Mouse (Mus musculus) spleen, adult 2 months (tissue): ENCODE measurements around the gene Lpar5. TPM values are rescaled to one million over a fixed set of nuclear protein-coding genes. Genes with fewer than 3 reads are reported as not detected.

Source experiments
- DNase-seq, 2 experiments: peaks; one replicate each; pipeline versions ENCODE4 v3.0.0 to v3.0.0-alpha.2; 2012 to 2021; ENCODE audit warnings: low spot score in 2 of 2, low read depth in 1 of 2
- H3K27ac ChIP-seq: fragments of 200-500 bp; 2 replicates; pipeline ENCODE4 v1.5.1; 2012; ENCODE audit warnings: low read length, inconsistent platforms; ENCODE audit not compliant: insufficient read depth
- H3K27me3 ChIP-seq: fragments of 200-500 bp; 2 replicates; pipeline ENCODE4 v1.6.1; 2012; ENCODE audit warnings: mild to moderate bottlenecking, moderate library complexity, low read length, inconsistent platforms; ENCODE audit not compliant: control insufficient read depth, insufficient read depth
- H3K36me3 ChIP-seq: fragments of 200-500 bp; 2 replicates; pipeline ENCODE4 v1.6.1; 2012; ENCODE audit warnings: mild to moderate bottlenecking, low read length, inconsistent platforms; ENCODE audit not compliant: control insufficient read depth, insufficient read depth
- H3K4me1 ChIP-seq: fragments of 200-500 bp; 2 replicates; pipeline ENCODE4 v1.6.1; 2011; ENCODE audit warnings: inconsistent platforms; ENCODE audit not compliant: control insufficient read depth, insufficient read depth, insufficient read length
- H3K4me3 ChIP-seq: fragments of 200-500 bp; 2 replicates; pipeline ENCODE4 v1.5.1; 2011; ENCODE audit warnings: mild to moderate bottlenecking, inconsistent platforms; ENCODE audit not compliant: insufficient read depth, insufficient read length; ENCODE audit errors: extremely low read depth
- CTCF ChIP-seq: fragments of 200-500 bp; IDR thresholded peaks from 2 replicates; pipeline ENCODE4 v1.5.1; 2011; ENCODE audit warnings: mild to moderate bottlenecking, inconsistent platforms; ENCODE audit not compliant: insufficient read depth, insufficient read length, insufficient replicate concordance; ENCODE audit errors: extremely low read depth
- POLR2A ChIP-seq: fragments of 200-500 bp; IDR thresholded peaks from 2 replicates; pipeline ENCODE4 v1.6.1; 2011; ENCODE audit warnings: low read depth, low read length, inconsistent platforms
- WGBS: fragments of 180-500 bp; shearing (Covaris S2); methylation state at CpG from one replicate; pipeline ENCODE4 v1.1.7; 2018; 5-methylcytosine and 5-hydroxymethylcytosine counted together
- polyA plus RNA-seq: library from polyadenylated mRNA; depleted of rRNA; stranded (reverse); fragments of >200 nt; gene quantifications from 2 replicates; pipeline ENCODE4 v1.2.3, GENCODE M21; 2012

Gene Lpar5
- polyA plus RNA-seq, 1 experiment, result 62.1 TPM

DNA sequence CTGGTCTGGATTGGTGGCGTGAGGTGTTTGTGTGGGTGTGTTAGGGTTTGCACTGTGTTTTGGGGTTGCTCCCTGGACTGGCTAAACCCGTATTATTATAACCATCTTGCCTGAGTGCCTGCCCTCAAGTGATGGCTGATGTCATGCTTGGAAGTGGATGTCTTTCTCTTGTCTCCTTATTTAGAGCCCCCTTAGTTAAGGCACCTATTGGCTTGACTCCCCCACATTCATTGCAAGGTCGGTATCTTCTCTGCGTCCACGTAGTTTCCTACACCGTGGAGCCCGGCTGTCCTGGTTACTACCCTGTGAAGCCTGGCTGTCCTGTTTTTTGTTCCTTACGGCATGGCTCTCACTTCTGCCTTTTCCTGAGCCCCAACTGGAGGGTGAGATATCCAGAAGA is 30.2 kb downstream of the Lpar5 start:
- H3K27me3 ChIP-seq, result no peaks in the 10 kb centered on the region
- WGBS, result 47% methylated on average over 8 of the region's 8 CpGs
- peak overlapping the region; percentile 94; the same call in 1 of the 2 replicates for H3K4me3 ChIP-seq
- DNase-seq, result no peak
- H3K4me1 ChIP-seq, result peaks cover 19% of the 10 kb centered on the region
- TF ChIP-seq POLR2A (no peak), CTCF (no peak)
- H3K36me3 ChIP-seq, result peaks cover 31% of the 10 kb centered on the region
- peak overlapping the region; percentile 95 for H3K27ac ChIP-seq

DNA sequence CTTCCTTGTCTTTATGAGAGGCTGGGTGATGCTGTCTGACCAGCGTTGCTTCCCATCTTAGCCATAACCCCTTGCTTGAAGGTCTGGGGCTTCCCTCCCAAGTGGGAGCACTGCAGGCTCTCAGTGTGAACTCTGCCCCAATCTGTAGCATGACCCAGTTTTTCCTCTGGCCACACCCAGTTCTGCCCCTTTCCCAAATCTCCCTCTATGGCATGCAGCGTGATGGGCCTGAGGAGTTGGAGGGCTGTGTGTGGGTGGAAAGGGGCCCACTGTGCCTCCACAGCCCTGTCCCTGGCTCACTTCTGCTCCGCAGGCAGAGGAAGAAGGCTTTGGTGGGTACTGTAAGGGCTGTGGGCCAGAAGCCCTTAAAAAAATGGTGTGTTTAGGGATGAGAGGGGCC is 30.8 kb downstream of the Lpar5 start:
- Histone ChIP-seq H3K27ac (peak overlapping the region; percentile 95), H3K27me3 (no peaks in the 10 kb centered on the region), H3K4me3 (peak overlapping the region; percentile 23; the same call in 1 of the 2 replicates)

DNA sequence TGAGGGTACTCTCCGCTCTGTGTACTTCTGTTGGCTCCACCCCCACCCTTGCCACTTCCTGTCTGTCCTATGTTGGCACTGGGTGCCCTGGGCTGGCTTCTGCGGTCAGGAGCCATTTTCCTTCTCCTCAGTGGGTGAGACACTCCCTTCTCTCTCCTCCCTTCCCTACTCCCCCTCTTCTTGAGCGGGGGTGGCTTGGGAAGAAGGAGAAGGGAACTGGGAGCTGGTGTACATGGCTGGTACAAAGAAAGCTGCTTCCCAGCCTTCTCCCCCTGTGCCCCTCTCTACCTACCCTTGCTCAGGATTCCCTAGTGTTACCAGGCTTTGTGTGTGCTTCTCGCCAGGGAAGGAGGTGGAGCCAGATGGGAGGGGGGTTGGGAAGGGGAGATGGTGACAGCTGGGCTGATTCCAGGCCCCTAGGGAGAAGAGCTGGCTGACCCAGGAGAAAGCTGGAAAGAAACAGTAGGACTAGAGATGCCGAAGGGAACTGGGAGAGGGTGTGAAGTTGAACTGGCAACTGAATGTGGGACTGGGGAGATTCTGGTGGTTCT is 31.8 kb downstream of the Lpar5 start:
- no peaks in the 10 kb centered on the region for H3K27me3 ChIP-seq
- H3K4me3 ChIP-seq, result peak overlapping the region; percentile 41; the same call in 1 of the 2 replicates
- H3K4me1 ChIP-seq, result peaks cover 19% of the 10 kb centered on the region
- DNase-seq, result peak in 1 of 2 experiments; percentile 73
- no peak for TF ChIP-seq CTCF
- TF ChIP-seq POLR2A, result no peak
- peaks cover 37% of the 10 kb centered on the region for H3K36me3 ChIP-seq
- 19% methylated on average over 5 of the region's 5 CpGs for WGBS
- peak overlapping the region; percentile 95 for H3K27ac ChIP-seq

More for the DNA sequence above, 30.8 kb downstream of the Lpar5 start:
- Histone ChIP-seq H3K4me1 (peaks cover 19% of the 10 kb centered on the region), H3K36me3 (peaks cover 32% of the 10 kb centered on the region)
- no peak for DNase-seq
- 43% methylated on average over 3 of the region's 3 CpGs for WGBS
- TF ChIP-seq CTCF (no peak), POLR2A (no peak)

DNA sequence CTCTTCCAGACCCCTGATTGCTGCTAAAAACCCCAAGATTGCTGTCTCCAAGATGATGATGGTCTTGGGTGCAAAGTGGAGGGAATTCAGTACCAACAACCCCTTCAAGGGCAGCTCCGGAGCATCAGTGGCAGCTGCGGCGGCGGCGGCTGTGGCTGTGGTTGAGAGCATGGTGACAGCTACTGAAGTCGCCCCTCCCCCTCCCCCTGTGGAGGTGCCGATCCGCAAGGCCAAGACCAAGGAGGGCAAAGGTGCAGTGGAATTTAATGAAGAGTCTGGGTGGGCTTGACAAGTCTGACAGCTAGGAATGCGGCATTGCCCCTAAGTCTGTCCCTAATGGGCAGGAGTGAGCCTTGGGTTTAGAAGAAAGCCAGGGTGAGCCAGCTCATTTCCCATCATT is 33.7 kb downstream of the Lpar5 start:
- no peak for TF ChIP-seq POLR2A
- TF ChIP-seq CTCF, result no peak
- 93% methylated on average over 9 of the region's 9 CpGs for WGBS
- peaks cover 19% of the 10 kb centered on the region; the same call in 1 of the 2 replicates for H3K4me1 ChIP-seq
- H3K36me3 ChIP-seq, result peaks cover 51% of the 10 kb centered on the region
- no peaks in the 10 kb centered on the region for H3K27me3 ChIP-seq
- H3K27ac ChIP-seq, result no peak overlapping the region
- H3K4me3 ChIP-seq, result no peak overlapping the region
- DNase-seq, result no peak

DNA sequence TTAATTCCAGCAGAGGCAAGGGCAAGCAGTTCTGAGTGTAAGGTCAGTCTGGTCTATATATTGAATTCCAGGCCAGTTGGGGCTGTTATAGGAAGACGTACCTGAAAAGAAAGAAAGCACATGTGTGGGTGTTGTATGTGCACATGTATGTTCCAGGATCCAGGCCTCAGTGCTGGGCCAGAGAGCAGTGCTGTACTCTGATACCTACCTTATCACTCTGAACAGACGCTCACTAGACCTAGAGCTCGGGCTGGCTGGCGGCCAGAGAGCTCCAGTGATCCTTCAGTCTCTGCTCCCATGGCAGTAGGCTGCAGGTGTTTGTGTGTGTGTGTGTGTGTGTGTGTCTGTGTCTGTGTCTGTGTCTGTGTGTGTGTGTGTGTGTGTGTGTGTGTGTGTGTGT is 36.5 kb downstream of the Lpar5 start:
- WGBS, result 82% methylated on average over 4 of the region's 4 CpGs
- H3K27me3 ChIP-seq, result no peaks in the 10 kb centered on the region
- no peak overlapping the region for H3K27ac ChIP-seq
- no peak for TF ChIP-seq POLR2A
- peaks cover 77% of the 10 kb centered on the region for H3K36me3 ChIP-seq
- no peak for DNase-seq
- peaks cover 6% of the 10 kb centered on the region; the same call in 1 of the 2 replicates for H3K4me1 ChIP-seq
- no peak overlapping the region for H3K4me3 ChIP-seq

DNA sequence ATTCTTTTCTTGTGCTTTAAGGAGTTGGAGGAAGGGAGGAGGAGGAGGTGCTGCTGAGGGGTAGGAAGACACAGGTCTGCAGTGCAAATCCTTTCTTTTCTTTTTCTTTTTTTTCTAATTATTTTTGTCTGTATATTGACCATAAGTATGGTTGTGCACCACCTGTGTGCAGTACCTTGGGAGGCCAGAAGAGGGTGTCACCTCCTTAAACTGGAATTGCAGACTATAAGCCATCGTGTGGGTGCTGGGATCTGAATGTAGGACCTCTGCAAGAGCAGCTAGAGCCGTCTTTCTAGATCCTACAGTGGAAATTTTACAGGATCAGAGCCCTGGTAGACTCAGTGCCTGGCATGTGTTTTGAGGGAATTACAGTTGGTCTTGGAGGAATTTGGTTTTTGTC is 40.0 kb downstream of the Lpar5 start:
- H3K27ac ChIP-seq, result no peak overlapping the region
- no peak for DNase-seq
- H3K4me1 ChIP-seq, result no peaks in the 10 kb centered on the region
- WGBS, result 93% methylated on average over 2 of the region's 2 CpGs
- H3K27me3 ChIP-seq, result no peaks in the 10 kb centered on the region
- H3K36me3 ChIP-seq, result peaks cover 80% of the 10 kb centered on the region
- no peak for TF ChIP-seq CTCF
- TF ChIP-seq POLR2A, result no peak
- H3K4me3 ChIP-seq, result no peak overlapping the region

DNA sequence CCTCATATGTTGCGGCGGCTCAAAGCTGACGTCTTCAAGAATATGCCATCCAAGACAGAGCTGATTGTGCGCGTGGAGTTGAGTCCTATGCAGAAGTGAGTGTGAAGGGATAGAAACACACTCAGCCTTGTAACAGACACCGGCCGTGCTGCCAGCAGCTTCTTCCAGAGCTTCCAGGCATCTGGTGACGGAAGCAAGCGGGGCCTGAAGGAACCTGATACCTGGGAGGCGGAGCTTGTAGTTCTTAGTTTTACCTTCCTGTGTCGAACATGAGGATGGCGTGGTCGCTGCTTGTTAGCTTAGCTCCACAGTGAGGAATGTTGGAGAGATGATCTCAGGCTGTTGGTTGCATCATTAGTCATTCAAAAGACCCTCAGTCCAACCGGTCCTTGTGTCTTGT is 41.7 kb downstream of the Lpar5 start:
- WGBS, result 95% methylated on average over 14 of the region's 14 CpGs
- H3K27me3 ChIP-seq, result no peaks in the 10 kb centered on the region
- H3K27ac ChIP-seq, result no peak overlapping the region

DNA sequence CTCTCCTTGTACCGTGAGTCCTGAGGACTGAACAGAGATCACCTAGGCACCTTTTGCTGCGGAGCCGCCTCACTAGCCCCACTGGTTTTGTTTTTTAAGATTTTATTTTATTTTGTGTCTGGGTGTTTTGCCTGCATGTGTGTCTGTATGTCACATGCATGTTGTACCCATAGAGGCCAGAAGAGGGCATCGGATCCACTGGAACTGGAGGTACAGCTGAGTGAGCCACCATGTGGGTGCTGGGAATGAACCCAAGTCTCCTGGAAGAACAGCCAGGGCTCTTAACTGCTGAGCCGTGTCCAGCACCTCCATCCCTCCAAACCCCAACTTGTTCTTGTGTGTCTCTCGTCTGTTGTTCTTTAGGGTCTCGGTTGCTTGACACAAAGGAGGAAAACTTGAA is 43.2 kb downstream of the Lpar5 start:
- TF ChIP-seq POLR2A (no peak), CTCF (no peak)
- Histone ChIP-seq H3K27me3 (no peaks in the 10 kb centered on the region), H3K27ac (no peak overlapping the region), H3K4me1 (no peaks in the 10 kb centered on the region), H3K36me3 (peaks cover 78% of the 10 kb centered on the region), H3K4me3 (no peak overlapping the region)
- WGBS, result 94% methylated on average over 7 of the region's 7 CpGs
- peak in 1 of 2 experiments; percentile 38 for DNase-seq

More for the DNA sequence above, 41.7 kb downstream of the Lpar5 start:
- no peak for DNase-seq
- TF ChIP-seq POLR2A (no peak), CTCF (no peak)
- Histone ChIP-seq H3K4me1 (no peaks in the 10 kb centered on the region), H3K36me3 (peaks cover 85% of the 10 kb centered on the region), H3K4me3 (no peak overlapping the region)
